Comparison of ENCODE assay signal across 9 mouse cellular contexts in genomic region chr17:42975312-42975996, GRCm38 (mm10). TPM values are rescaled to one million over a fixed set of nuclear protein-coding genes. Genes with fewer than 3 reads are reported as not detected.
DNase-seq lines count a peak whose midpoint lies in the region; ATAC-seq and TF ChIP-seq lines count a peak whose summit lies in the region.
"Had no signal": no experiment of that assay in that cellular context is flagged by ENCODE, and none has a peak within 500 bp of the region (broad histone marks: within the 10 kb centered on the region; RNA-seq: fewer than 3 reads in every experiment).

No protein-coding gene starts in this region.

- no peaks in the 10 kb centered on the region for H3K79me2 ChIP-seq in liver, adult 2 months (ENCODE audit: control insufficient read depth, insufficient read depth, low read length)

- no peaks in the 10 kb centered on the region for H3K9me3 ChIP-seq in liver, embryonic 11.5 days (ENCODE audit: control insufficient read depth, low read length)
- H3K9me3 ChIP-seq in intestine, postnatal 0 days (ENCODE audit: control insufficient read depth), result no peaks in the 10 kb centered on the region
- H3K9me3 ChIP-seq in forebrain, embryonic 10.5 days, result no peaks in the 10 kb centered on the region
- H3K9me3 ChIP-seq: hindbrain, embryonic 12.5 days had no signal

- no peak overlapping the region for H3K4me2 ChIP-seq in liver, embryonic 11.5 days
- H3K4me2 ChIP-seq in intestine, postnatal 0 days (replicated peaks; ENCODE audit: low read depth), result peak overlapping the region; percentile 13; the same call in 1 of the 2 replicates
- H3K4me2 ChIP-seq: hindbrain, embryonic 12.5 days had no signal

- TF ChIP-seq POLR2A in liver, adult 2 months (IDR thresholded peaks at IDR 0.05; ENCODE audit: extremely low read depth, insufficient read depth, low read length), result no peak

- H3K36me3 ChIP-seq in liver, adult 2 months (ENCODE audit: control insufficient read depth, insufficient read depth, low read length), result no peaks in the 10 kb centered on the region
- no peaks in the 10 kb centered on the region for H3K36me3 ChIP-seq in liver, embryonic 11.5 days (ENCODE audit: control insufficient read depth, insufficient read depth, low read length)
- H3K36me3 ChIP-seq in intestine, postnatal 0 days (ENCODE audit: control insufficient read depth, insufficient read depth), result no peaks in the 10 kb centered on the region
- H3K36me3 ChIP-seq in forebrain, embryonic 10.5 days (replicated peaks), result no peaks in the 10 kb centered on the region
- H3K36me3 ChIP-seq: hindbrain, embryonic 12.5 days had no signal

- H3K4me3 ChIP-seq in liver, adult 2 months (ENCODE audit: insufficient read depth, low read depth, low read length), result no peak overlapping the region
- no peak overlapping the region for H3K4me3 ChIP-seq in liver, embryonic 11.5 days (ENCODE audit: low read depth, low read length)
- H3K4me3 ChIP-seq in intestine, postnatal 0 days (ENCODE audit: low read depth, low read length), result no peak overlapping the region
- no peak overlapping the region for H3K4me3 ChIP-seq in forebrain, embryonic 10.5 days
- H3K4me3 ChIP-seq: hindbrain, embryonic 12.5 days had no signal

- H3K27ac ChIP-seq in liver, adult 2 months (replicated peaks; ENCODE audit: insufficient read depth, low read depth, low read length), result no peak overlapping the region
- H3K27ac ChIP-seq in liver, embryonic 11.5 days (ENCODE audit: low read depth, low read length), result no peak overlapping the region
- no peak overlapping the region for H3K27ac ChIP-seq in intestine, postnatal 0 days (ENCODE audit: low read depth, low read length)
- no peak overlapping the region for H3K27ac ChIP-seq in forebrain, embryonic 10.5 days
- H3K27ac ChIP-seq: hindbrain, embryonic 12.5 days had no signal

- no peaks in the 10 kb centered on the region; the same call in 1 of the 2 replicates for H3K4me1 ChIP-seq in liver, adult 2 months (ENCODE audit: control insufficient read depth, insufficient read depth, low read length)
- H3K4me1 ChIP-seq in liver, embryonic 11.5 days (replicated peaks; ENCODE audit: control insufficient read depth, insufficient read depth, low read length), result no peaks in the 10 kb centered on the region
- no peaks in the 10 kb centered on the region for H3K4me1 ChIP-seq in intestine, postnatal 0 days (replicated peaks; ENCODE audit: control insufficient read depth, insufficient read depth, low read length)
- H3K4me1 ChIP-seq in forebrain, embryonic 10.5 days, result no peaks in the 10 kb centered on the region

- peak; percentile 7 to 13 for DNase-seq in cerebellum, postnatal 25 days
- DNase-seq in cerebellum, postnatal 4 days (ENCODE audit: low spot score in 2 of 2), result no peak
- DNase-seq in liver, adult 2 months (ENCODE audit: extremely low read depth, low read depth, low spot score), result peak; percentile 7
- no peak for DNase-seq in liver, embryonic 11.5 days (ENCODE audit: low spot score)
- DNase-seq in adipocyte (ENCODE audit: low spot score), result no peak
- DNase-seq in forebrain, embryonic 10.5 days (ENCODE audit: extremely low spot score, low spot score), result no peak

- no peak for TF ChIP-seq CTCF in liver, adult 2 months (IDR thresholded peaks at IDR 0.05; ENCODE audit: low read depth, low read length)
- TF ChIP-seq CTCF in intestine, postnatal 0 days (IDR thresholded peaks at IDR 0.05; ENCODE audit: low read depth), result no peak

- H3K9ac ChIP-seq in liver, adult 2 months (ENCODE audit: low read depth, low read length), result no peak overlapping the region
- H3K9ac ChIP-seq in liver, embryonic 11.5 days (ENCODE audit: low read depth, low read length), result no peak overlapping the region
- H3K9ac ChIP-seq in intestine, postnatal 0 days (ENCODE audit: low read depth, low read length), result no peak overlapping the region
- H3K9ac ChIP-seq: hindbrain, embryonic 12.5 days had no signal

- ATAC-seq in liver, embryonic 11.5 days (replicated peaks; ENCODE audit: low FRiP score), result no peak
- no peak for ATAC-seq in intestine, postnatal 0 days
- ATAC-seq in megakaryocyte-erythroid progenitor cell, adult 5-6 weeks (replicated peaks; ENCODE audit: low FRiP score, low TSS enrichment, poor library complexity, severe bottlenecking), result peak; percentile 70

- no peaks in the 10 kb centered on the region for H3K27me3 ChIP-seq in liver, adult 2 months (ENCODE audit: control insufficient read depth, insufficient read depth, low read length)
- no peaks in the 10 kb centered on the region for H3K27me3 ChIP-seq in liver, embryonic 11.5 days (replicated peaks; ENCODE audit: control insufficient read depth, insufficient read depth, low read length)
- no peaks in the 10 kb centered on the region for H3K27me3 ChIP-seq in intestine, postnatal 0 days (replicated peaks; ENCODE audit: control insufficient read depth, insufficient read depth, low read length)
- no peaks in the 10 kb centered on the region for H3K27me3 ChIP-seq in forebrain, embryonic 10.5 days (ENCODE audit: poor library complexity, severe bottlenecking)
- H3K27me3 ChIP-seq: hindbrain, embryonic 12.5 days had no signal

- WGBS in liver, adult 2 months, result 66% methylated on average over 18 of the region's 18 CpGs
- WGBS in liver, embryonic 11.5 days, result 72% methylated on average over 18 of the region's 18 CpGs
- WGBS in intestine, postnatal 0 days, result 46% methylated on average over 18 of the region's 18 CpGs
- 89% methylated on average over 18 of the region's 18 CpGs for WGBS in forebrain, embryonic 10.5 days

RNA-seq across cellular contexts. Expression of gene Tnfrsf21, which starts 40.9 kb away (rescaled TPM):
- total RNA-seq in liver, adult 2 months (2014; rRNA removed), result 3.8 and 6.0 TPM in 2 replicates
- polyA plus RNA-seq in liver, adult 2 months (2012; rRNA removed), result 4.1 and 4.8 TPM in 2 replicates
- 30.8 and 36.0 TPM in 2 replicates for polyA plus RNA-seq in liver, embryonic 11.5 days (2014; fragmentation: Nextera tagmentation; extraction: Ambion mirVana)
- polyA plus RNA-seq in intestine, postnatal 0 days (2015; fragmentation: Nextera tagmentation; extraction: Ambion mirVana), result 9.0 and 10.0 TPM in 2 replicates
- total RNA-seq in megakaryocyte-erythroid progenitor cell, adult 5-6 weeks (2014; fragmentation: Nextera tagmentation), result 17.2 and 20.5 TPM in 2 replicates
- total RNA-seq in megakaryocyte-erythroid progenitor cell, adult 5-6 weeks (2017), result 19.2 and 23.6 TPM in 2 replicates
- polyA plus RNA-seq in forebrain, embryonic 10.5 days (2016; fragmentation: Nextera tagmentation; extraction: Ambion mirVana), result 24.5 and 26.8 TPM in 2 replicates

Comparison
In these comparisons a context has a peak if more than half of its experiments do, and no peak if none do; other contexts are left out.
1. DNase-seq: peak in cerebellum, postnatal 25 days (2 of 2) and liver, adult 2 months (single experiment); none in cerebellum, postnatal 4 days (0 of 2), liver, embryonic 11.5 days (single experiment), adipocyte (single experiment) and forebrain, embryonic 10.5 days (single experiment).